ENCODE assay signal across 9 mouse cellular contexts in the genomic region with DNA sequence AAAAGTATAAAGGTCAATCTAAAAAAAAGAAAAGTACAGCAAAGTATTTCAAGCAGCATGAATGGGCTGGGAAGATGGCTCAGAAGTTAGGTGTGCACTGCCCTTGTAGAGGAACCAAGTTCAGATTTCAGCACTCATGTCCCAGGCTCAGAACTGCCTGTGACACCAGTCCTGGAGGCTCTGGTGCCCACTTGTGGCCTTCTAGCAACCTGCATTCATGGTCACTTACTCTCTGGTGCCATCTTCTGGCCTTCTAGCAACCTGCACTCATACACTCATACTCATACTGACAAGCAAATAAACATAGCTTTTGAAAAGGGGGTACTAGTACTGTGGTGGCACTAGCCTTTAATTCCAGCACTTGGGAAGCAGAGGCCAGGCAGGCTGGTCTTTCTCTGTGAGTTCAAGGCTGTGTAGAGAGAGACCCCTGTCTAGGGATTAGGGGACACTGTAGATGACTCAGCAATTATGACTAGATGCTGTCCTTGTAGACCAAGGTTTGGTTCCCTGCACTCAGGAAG. TPM values are rescaled to one million over a fixed set of nuclear protein-coding genes. Genes with fewer than 3 reads are reported as not detected.
DNase-seq lines count a peak whose midpoint lies in the region; ATAC-seq and TF ChIP-seq lines count a peak whose summit lies in the region.
"Had no signal": no experiment of that assay in that cellular context is flagged by ENCODE, and none has a peak within 500 bp of the region (broad histone marks: within the 10 kb centered on the region; RNA-seq: fewer than 3 reads in every experiment).

No protein-coding gene starts in this region.

- peak; percentile 85 for TF ChIP-seq CTCF in E14TG2a.4 (conservative IDR thresholded peaks at IDR 0.05; ENCODE audit: low read length)

- H3K36me3 ChIP-seq in kidney, embryonic 14.5 days (ENCODE audit: control insufficient read depth, insufficient read depth, low read length): peaks cover 16% of the 10 kb centered on the region; the same call in 1 of the 2 replicates
- peaks cover 26% of the 10 kb centered on the region for H3K36me3 ChIP-seq in E14TG2a.4 (ENCODE audit: insufficient read depth, low read length)
- H3K36me3 ChIP-seq in forebrain, embryonic 15.5 days: peaks cover 10% of the 10 kb centered on the region

- no peaks in the 10 kb centered on the region for H3K9me3 ChIP-seq in kidney, embryonic 14.5 days (ENCODE audit: control insufficient read depth, low read length)
- H3K9me3 ChIP-seq in E14TG2a.4 (ENCODE audit: low read length): peaks cover 8% of the 10 kb centered on the region
- H3K9me3 ChIP-seq in forebrain, embryonic 15.5 days: no peaks in the 10 kb centered on the region

- no peak for ATAC-seq in kidney, embryonic 14.5 days (ENCODE audit: low FRiP score, low TSS enrichment)
- peak; percentile 92 for ATAC-seq in megakaryocyte progenitor cell, adult 5-6 weeks (replicated peaks; ENCODE audit: poor library complexity)
- no peak for ATAC-seq in forebrain, embryonic 15.5 days (replicated peaks)

- no peak overlapping the region for H3K4me2 ChIP-seq in kidney, embryonic 14.5 days (replicated peaks; ENCODE audit: low read depth, low read length)
- no peak overlapping the region for H3K4me2 ChIP-seq in forebrain, embryonic 15.5 days (replicated peaks)
- H3K4me2 ChIP-seq: hindbrain, embryonic 13.5 days had no signal

- H3K27ac ChIP-seq in kidney, embryonic 14.5 days (ENCODE audit: low read depth, low read length): no peak overlapping the region
- H3K27ac ChIP-seq in forebrain, embryonic 15.5 days (replicated peaks): no peak overlapping the region
- H3K27ac ChIP-seq: hindbrain, embryonic 13.5 days had no signal

- H3K4me3 ChIP-seq in kidney, embryonic 14.5 days (ENCODE audit: low read length): no peak overlapping the region
- H3K4me3 ChIP-seq in E14TG2a.4 (replicated peaks; ENCODE audit: low read length): no peak overlapping the region
- no peak overlapping the region for H3K4me3 ChIP-seq in forebrain, embryonic 15.5 days
- H3K4me3 ChIP-seq: hindbrain, embryonic 13.5 days had no signal

- no peaks in the 10 kb centered on the region for H3K27me3 ChIP-seq in kidney, embryonic 14.5 days (ENCODE audit: control insufficient read depth, insufficient read depth, low read length)
- no peaks in the 10 kb centered on the region for H3K27me3 ChIP-seq in E14TG2a.4 (ENCODE audit: insufficient read depth, low read length)
- H3K27me3 ChIP-seq in forebrain, embryonic 15.5 days: no peaks in the 10 kb centered on the region
- H3K27me3 ChIP-seq: hindbrain, embryonic 13.5 days had no signal

- H3K9ac ChIP-seq in kidney, embryonic 14.5 days (ENCODE audit: low read depth, low read length): no peak overlapping the region
- no peak overlapping the region for H3K9ac ChIP-seq in forebrain, embryonic 15.5 days (replicated peaks)
- H3K9ac ChIP-seq: hindbrain, embryonic 13.5 days had no signal

- intact Hi-C loops in gastrocnemius, postnatal 14 days (cut with DNase I; ENCODE audit: low total_unique reads): no loop called here
- intact Hi-C loops in heart, postnatal 10 days (cut with DNase I): no loop called here

- DNase-seq in kidney, adult 11 months: peak; percentile 11
- DNase-seq in c-Kit-negative CD71-positive TER-119-positive erythroid progenitor cells, embryonic 14.5 days (ENCODE audit: low read depth, low spot score): peak; percentile 12
- DNase-seq in gastrocnemius, postnatal 14 days: no peak
- no peak for DNase-seq in heart, postnatal 10 days

- H3K4me1 ChIP-seq in kidney, embryonic 14.5 days (ENCODE audit: control insufficient read depth, insufficient read depth, low read length): no peaks in the 10 kb centered on the region
- H3K4me1 ChIP-seq in E14TG2a.4 (replicated peaks; ENCODE audit: low read depth, low read length): peaks cover 6% of the 10 kb centered on the region
- peaks cover 8% of the 10 kb centered on the region for H3K4me1 ChIP-seq in forebrain, embryonic 15.5 days

RNA-seq across cellular contexts. Expression of a gene that starts 43.8 kb away (rescaled TPM):
- polyA plus RNA-seq in kidney, embryonic 14.5 days (2014; fragmentation: Nextera tagmentation; extraction: Ambion mirVana): 12.5 and 14.0 TPM in 2 replicates
- total RNA-seq in megakaryocyte progenitor cell, adult 5-6 weeks (2015): 12.0 and 12.4 TPM in 2 replicates
- total RNA-seq in megakaryocyte progenitor cell, adult 5-6 weeks (2017): 24.1 and 24.5 TPM in 2 replicates
- 14.7 and 17.3 TPM in 2 replicates for polyA plus RNA-seq in forebrain, embryonic 15.5 days (2015; fragmentation: Nextera tagmentation; extraction: Ambion mirVana)
- 10 to 100 TPM; 10.5 to 18.7 TPM for total RNA-seq in gastrocnemius, postnatal 14 days (2021)
- total RNA-seq in heart, postnatal 10 days (2021): 10 to 100 TPM; 14.1 to 17.1 TPM

Comparison
In these comparisons a context has a peak if more than half of its experiments do, and no peak if none do; other contexts are left out.
1. DNase-seq: peak in kidney, adult 11 months (single experiment) and c-Kit-negative CD71-positive TER-119-positive erythroid progenitor cells, embryonic 14.5 days (single experiment); none in gastrocnemius, postnatal 14 days (single experiment) and heart, postnatal 10 days (0 of 2).